Mouse (Mus musculus): ENCODE measurements around the gene Gm1123. TPM values are rescaled to one million over a fixed set of nuclear protein-coding genes. Genes with fewer than 3 reads are reported as not detected.

Gm1123 gene
- total and polyA plus RNA-seq, 3 experiments: not detected

DNA sequence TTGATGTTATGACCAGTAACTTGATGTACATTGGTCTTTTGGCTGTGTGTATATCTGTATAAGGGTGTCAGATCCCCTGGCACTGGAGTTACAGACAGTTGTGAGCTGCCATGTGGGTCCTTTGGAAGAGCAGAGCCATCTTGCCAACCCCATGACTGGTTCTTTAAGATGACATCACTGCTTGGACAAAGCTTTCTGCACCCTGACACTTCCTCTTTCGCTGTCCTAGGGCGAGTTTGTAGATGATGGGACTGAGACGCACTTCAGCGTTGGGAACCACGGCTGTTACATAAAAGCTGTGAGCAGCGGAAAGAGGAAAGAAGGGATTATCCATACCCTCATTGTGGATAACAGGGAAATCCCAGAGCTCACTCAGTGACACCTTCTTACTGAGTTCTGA is 34.2 kb downstream of the Gm1123 start:
- DNase-seq: no peak

DNA sequence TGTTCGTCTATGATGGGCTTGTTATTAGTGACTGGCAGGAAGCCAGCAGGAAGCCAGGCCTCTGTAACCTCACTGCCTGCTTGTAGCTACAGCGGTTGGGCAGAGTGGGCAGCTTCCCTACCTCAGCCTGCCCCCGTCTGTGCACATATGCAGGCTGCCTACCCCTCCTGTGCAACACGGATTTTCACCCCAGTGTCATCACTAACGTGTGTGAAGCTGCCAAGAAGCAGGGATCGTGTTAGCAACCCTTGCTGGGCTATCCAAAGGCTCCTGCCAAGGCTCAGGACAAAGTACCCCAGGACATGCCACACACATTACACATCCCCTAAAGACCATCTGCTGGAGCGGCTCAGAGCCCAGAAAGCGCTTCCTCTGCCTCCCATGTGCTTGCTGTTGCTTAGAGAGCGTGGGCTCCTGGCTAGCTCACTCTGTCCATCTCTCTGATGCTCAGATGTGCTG is 35.6 kb downstream of the Gm1123 start:
- no peak for DNase-seq

DNA sequence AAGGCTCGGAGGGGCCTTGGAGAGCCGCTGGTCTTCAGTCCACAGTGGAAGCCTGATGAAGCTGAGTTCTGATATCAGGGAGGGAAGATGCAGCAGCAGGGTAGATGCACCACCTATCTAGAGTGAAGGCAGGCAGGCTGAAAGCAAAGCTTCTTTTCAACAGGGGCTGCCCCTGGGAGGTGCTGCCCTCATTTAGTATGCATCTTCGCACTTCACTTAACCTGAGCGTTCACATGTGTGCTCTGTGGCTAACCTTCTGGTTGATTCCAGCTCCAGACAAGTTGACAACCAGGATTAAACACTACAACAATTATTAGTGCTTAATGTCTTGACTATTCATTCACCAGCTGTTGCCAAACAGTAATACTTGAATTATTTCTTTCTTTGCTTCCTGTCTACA is 41.4 kb downstream of the Gm1123 start:
- no peak for DNase-seq

DNA sequence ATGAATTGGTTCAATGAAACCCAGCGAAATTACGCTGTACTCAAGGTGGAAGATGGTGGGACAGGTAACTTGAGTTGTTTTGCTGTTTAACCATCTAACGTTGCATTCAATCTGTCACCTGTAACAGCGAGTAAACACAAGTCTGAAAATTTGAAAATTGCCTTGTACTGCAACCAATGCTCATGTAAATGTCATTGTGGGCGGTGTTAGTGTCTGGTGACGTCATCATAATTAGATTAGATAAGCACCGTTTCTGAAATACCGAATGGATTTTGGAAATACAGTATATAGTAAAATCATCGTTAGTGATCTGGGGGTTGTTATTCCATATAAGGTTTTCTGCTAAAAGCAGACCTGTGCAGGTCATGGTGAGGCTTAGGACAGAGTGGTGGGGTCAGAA is 48.4 kb downstream of the Gm1123 start:
- DNase-seq: no peak

DNA sequence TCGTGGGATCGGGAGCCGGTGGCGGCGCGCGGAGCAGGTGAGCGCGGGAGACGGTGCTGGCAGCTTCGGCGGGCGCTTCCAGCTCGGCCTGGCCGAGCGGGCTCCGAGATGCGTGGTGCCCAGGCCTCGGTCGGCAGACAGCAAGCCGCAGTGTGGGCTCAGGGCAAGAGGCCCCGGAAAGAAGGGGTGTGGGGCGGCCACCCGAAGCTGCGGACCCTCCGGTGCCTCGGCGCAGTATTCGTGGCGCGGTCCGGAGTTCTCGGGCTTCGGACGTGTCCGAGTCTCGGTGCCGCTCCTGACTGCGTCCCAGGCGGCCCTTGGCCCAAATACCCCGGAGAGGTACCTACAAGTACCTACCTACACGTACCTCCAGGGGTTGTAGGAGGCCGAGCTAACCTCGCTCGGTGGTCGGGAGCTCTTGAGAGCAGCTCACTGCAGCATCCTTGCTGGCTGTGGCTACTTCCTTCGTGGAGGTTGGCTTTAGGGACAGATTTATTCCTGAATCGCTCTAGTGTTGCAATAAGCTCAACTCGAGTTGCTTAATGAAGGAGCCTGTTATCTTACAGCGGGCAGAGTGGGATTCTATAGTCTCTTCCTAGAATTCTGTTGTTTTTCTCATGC is 48.9 kb downstream of the Gm1123 start:
- DNase-seq: no peak

DNA sequence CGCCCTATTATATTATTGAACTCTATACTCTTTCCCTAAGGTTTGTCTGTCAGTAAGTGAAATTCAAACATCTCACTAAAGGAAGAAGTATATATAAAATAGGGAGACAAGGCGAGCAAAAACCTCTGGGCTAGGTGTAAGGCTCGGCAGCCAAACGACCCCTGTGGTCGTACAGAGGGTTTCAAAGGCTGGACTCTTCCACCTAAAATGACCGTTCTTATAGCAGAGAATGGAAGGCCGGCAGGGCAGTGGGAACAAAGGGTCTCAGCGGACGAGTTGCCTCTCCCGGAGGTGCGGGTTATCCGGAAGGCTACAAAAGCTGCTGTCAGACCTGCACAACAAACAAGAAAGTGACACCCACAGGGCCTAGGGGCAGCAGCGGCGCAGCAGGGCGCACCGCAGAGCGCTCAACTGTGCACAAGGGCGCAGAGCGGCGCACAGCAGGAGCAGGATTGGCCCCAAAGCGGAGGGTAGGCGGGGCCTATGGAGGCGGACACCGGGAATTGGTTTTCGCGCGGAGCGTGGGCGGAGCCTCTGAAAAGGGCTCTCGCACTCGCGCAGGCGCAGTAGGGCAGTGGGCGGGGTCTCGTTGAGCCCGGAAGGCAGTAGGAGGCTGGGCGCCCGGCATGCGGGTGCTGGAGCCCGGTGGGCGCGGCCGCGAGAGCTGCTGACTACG is 49.6 kb downstream of the Gm1123 start, which contains the start of gene Faim:
Gene Faim (plus strand): TSS at position 574 of the 676 bp plus-strand sequence.
- DNase-seq: peak; percentile 100

DNA sequence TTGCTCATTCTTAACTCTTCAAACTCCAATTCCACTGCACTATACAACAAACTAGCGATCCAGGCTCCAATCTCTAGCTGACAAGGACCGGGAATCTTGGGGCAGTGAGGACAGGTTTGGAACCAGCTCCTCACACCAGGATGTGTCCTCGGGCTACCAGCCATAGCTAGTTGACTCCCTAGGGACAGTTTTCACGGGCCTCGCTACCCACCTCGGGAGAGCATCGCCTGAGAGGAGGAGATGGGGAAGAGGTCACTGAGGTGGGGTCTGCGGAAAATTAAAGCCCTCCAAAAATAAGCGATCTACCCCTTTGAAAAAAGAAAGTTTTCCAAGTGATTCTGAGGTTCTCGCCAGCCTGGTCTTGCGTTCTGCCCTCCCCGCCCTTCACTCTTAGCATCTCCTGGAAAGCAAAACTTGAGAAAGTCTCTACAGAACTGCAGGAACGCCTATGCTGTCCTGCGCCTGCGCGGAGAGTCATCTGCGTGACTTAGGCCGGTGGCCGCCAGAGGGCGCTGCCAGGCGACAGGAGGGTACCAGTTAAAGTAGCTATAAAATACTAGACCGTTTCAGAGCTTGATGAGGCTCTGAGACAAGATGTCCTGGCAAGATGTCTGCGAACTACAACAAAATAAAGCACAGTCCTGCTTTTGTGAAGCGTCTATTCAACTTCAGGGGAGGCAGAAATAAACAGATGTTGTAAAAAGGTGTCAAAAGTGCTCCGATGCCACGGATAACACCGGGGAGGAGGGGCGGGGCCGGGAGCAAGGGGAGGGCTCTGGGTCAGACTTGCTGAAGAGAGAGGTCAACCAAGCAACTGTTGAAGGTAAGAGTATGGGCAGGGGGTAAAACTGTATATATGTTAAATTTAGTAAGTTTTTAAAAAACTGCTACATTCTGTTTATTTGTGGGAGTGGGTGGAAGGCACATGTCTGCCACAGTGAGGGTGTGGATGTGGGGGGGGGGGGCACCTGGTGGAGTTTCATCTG is 55.8 kb downstream of the Gm1123 start:
- peak; percentile 90 for DNase-seq

DNA sequence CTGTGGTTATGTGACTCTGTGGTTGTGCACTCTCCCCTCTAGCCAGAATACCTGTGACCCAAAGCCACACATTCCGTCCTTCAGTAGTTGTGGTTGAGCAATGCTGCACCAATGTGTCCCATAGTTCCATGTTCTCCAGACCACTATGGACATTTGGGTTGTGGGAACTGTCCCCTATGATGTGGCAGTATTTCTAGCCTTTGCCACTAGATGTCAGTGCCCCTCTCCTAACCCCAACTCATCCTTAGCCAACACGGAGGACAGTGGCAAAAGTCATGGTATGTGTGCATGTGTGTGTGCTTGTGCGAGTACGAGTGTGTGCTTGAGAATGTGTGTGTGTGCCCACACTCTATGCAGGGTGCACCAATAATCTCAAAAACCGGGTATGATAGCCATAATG is 59.0 kb downstream of the Gm1123 start:
- no peak for DNase-seq

DNA sequence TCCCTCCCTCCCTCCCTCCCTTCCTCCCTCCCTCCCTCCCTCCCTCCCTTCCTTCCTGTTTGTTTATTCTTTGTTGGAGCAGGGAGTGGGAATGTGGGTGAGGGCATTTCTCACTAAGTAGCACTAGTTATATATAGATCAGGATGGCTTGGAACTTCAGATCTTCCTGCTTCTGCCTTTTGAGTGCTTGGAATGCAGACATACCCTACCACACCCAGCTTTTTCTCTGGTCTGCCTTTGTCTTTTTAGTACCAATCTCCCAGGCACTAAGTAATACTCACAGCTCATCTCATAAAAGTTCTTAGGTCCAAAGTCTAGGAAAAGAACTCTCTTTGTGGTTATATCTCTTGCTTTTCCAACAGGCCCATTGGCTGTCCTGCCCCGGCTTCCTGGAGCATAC is 59.4 kb downstream of the Gm1123 start:
- no peak for DNase-seq

DNA sequence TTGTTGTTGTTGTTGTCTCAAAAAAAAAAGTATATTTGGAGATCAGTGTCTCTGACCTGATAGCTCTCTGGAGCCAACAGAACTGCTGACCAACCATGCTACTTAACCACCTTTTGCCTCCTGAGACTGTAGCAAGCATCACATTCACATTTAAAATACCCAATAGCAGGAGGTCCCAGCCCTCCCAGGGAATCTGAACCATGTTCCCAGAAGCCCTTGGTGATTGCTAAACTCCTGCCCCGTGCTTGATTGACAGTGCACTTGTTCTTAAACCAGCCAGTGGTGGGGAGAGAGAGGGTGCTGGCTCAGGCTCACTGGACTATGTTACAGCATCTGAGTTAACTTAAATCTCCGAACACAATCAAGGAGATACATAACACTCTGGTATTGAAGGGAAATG is 60.6 kb downstream of the Gm1123 start:
- no peak for DNase-seq

DNA sequence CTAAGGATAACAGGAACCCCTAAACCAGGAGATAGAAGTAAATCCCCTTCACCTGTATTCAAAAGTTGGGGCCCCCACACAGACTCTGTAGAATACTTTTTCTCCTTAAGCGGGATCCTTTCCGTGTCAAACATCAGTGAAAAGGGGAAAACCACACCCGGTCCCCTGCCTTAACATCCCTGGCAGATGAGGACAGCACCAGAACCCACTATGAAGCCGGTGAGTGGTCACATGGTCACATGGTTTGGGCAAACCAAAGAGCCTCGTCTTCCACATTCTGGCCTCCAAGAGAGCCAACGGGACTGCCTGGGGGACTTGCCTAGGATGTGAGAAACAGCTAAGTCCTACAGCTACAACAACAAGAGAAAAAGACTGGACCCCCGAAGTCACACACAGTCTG is 62.0 kb downstream of the Gm1123 start:
- no peak for DNase-seq

DNA sequence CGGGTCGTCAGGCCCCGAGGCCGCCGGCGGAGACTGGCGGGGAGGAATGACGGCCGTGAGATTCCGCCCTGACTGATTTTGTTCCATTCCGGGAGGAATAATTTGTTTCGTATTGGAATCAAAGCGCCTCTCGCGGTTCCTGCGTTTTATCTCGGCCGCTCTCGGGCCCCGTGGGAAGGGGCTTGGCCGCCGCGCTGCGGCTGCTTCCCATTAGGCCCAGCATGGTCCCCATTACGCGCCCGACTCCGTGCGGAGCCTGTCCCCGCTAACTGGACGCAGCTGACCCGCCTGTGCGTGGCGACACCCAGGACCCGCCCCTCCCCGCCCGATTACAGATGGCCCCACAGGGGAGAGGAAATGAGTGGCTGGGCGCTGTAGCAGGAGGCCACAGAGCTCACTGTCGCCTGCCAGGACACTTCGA is 62.4 kb downstream of the Gm1123 start:
- DNase-seq: peak; percentile 42

DNA sequence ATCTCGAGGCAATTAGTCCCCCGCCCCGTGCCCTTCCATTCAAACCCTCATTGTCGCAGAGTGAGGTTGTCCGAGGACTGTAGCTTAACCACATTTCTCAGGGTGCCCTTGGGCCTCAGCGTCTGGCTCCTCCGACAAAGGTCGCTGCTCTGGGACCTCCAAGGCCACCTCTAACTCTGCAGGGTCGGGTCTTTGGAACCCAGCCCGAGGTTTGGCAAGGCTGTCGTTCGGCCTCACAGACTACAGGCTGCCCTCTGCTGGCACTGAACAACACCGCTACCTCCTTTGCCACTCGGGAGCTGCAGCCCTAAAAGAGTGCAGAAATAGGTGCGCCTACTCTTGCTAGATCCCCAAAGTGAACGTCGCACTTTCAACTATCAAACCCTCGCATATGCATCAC is 70.4 kb downstream of the Gm1123 start:
- DNase-seq: peak; percentile 76

DNA sequence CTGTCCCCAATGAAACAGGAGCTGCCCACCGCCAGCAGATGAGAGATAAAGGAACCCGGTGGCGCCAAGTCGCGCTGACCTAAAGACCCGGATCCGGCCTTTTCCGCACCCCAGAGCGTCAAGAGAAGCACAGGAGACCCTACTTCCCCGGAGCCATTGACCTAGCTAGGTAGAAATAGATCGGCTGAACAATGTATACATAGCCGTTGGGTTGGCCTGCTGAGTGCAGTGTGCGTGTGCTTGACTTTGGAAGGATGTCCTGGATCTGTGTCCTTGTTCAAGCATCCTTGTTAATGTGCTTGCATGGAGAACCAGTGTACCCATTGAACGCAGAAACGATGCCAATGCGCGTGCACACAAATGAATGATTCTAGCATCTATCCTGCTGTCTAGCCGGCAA is 71.9 kb downstream of the Gm1123 start:
- no peak for DNase-seq

DNA sequence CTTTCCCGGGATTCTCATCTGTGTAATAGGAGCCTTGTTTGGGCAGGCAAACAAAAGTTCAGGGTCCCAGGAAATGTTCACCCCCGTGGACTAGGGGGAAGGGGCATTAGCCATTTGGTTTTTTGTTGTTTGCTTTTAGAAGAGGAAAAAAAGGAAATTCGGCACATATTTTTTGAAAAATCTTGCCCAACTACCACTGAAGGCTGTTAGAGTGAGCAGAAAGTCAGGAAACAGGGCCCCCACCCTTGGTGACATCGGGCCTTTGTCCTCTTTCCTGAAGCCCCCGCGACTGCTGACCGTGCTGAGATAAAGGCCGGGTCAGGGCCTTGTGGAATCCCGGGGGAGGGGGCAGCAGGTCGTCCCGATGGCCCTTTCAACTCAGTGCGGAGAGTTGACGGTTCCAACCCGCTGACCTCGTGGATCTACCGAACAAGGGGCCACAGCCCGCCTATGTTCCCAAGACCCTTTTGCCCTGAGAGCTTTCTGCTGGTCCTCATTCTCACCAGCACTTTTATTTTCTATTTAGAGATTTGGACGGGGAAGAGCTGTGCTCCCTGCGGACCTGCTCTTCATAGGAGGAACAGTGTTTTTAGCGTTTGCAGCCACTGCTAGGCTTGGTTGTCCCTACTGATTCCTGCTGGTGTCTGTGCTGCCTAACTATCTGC is 72.9 kb downstream of the Gm1123 start:
- no peak for DNase-seq

DNA sequence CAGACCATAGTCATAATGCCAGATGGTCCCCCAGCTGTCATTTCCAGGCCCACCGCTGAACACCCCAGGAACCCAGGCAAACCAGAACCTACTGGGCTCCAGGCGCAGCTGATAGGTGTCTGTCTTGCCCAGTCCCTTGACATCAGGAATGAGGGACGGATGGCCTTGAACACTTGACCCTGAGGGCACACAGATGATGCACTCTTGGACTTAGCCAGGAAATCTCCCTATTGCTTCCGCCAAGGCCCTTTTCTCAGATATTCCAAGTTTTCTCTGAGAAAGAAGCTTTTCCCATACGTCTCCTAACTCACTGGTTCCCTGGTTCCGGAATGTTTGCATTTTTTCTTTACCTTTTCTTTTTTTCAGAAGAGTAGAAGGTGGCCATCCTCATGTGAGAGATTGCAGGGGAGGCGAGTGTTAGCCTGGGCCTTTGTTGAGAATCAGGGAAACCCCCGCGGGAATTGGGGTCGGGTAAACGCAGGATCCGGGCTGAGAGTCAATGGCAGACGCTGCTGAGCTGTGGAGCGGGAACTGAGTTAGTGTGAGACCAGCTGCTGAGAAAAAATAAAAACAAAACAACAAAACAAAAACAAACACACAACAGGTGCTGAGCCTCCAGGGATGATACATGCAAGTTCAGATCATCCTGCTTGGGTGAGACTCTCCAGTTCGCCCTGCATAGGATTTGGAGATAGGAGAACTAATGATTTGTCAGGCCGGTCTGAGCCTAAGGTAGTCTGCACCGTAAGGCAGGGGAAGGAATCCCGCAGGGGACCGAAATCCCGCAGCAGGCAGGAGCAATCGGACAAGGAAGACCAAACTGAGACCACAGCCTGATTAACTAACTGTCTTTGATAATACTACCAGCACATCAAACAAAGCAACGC is 73.7 kb downstream of the Gm1123 start:
- DNase-seq: no peak

DNA sequence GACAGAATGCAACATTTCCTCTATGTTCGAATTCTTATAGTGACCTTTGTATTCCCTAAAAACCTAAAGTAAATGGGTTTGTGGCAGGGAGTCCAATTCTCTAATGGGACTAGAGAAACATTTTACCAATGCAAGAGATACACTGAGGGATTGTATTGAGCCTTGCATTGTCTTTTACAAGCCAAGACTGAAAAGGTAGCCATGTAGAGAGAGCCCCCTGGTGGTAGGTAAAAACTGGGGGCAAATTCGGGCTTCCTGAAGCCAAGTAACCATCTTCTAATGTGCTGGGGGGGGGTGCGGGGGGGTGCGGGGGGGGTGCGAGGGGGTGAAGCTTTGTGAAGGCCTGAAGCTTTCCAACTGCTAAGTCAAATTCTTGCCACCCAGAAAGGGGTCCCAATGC is 75.2 kb downstream of the Gm1123 start:
- no peak for DNase-seq

DNA sequence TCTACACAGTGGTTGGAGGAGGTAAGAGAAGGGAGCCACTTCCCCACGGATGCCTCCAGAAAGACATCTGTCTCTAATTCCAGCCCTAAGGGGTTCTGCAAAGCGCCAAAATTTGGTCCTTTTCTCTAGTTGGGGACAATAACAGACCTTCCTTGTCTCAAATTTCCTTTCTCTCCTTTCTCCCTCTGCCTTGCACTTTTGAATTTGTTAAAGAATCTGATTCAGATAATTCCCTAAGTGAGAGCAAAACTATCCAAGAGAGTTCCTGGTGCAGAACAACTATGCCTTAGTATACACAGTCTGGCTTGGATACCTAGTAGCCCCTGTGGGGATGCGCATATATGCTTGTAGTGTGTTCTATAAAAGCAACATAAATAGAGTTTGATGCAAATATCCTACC is 75.7 kb downstream of the Gm1123 start:
- DNase-seq: no peak

DNA sequence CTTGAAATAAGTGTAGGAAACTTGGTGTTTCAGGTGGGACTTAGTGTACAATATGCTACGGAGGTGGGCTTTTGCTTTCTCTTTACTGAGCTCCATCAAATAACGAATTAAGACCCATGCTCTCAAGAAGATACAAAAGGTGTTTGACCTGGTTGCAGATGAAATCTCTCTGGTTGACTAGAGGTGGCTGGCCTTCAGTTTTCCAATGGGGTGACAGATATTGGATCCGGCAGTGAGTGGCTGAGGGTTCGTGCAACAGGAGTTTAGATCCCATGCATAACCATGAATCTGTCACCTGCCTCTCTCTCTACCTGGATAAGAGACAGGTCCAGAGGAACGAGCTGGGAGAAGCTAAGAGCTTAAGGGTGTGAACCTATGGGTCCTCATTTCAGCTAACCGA is 76.9 kb downstream of the Gm1123 start:
- DNase-seq: no peak

DNA sequence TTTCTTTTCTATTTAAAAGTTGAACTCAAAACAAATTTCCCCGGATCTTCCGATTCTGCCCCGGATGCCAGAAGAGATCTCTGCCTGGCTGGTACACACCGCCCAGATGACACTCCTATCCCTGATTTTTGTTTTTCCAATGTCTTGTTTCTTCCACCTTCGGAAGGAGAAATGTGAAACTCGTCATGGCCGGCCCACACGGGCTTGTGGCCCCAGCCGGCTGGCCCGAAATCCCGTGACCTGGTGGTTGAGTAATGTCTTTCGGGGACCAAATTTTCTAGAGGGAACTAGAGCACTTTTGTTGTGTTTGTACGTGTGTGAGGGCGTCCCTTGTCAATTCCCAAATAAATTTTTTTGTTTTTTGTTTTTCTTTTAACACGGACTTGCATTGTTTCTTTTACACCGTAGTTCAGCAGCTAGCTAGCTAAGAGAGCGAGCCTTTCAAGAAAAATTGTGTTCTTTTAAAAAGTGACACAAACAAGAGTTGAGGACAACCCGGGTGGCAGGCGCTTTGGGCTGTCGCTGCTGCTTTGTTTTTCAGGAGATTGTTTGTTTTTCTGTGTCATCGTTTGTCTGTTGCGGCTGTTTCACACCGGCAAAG is 77.7 kb downstream of the Gm1123 start:
- peak; percentile 29 for DNase-seq
